Mouse (Mus musculus) limb, embryonic 15.5 days (tissue): ENCODE data around the gene Lamc3. TPM values are rescaled to one million over a fixed set of nuclear protein-coding genes. Genes with fewer than 3 reads are reported as not detected.

ENCODE experiments used
- ATAC-seq: fragments of 200-750 bp; cut with Nextera tagmentation; 2 replicates; pipeline ENCODE4 v1.8.0; 2017; ENCODE audit warnings: low read depth, moderate TSS enrichment; ENCODE audit not compliant: insufficient number of reproducible peaks, low FRiP score, low TSS enrichment
- H3K27ac ChIP-seq: fragments of 300-500 bp; sonication (generic); 2 replicates; pipeline ENCODE4 v1.5.1; 2015; ENCODE audit warnings: moderate library complexity, mild to moderate bottlenecking, inconsistent platforms
- H3K27me3 ChIP-seq: fragments of 300-500 bp; sonication (generic); 2 replicates; pipeline ENCODE4 v1.6.1; 2015; ENCODE audit warnings: inconsistent platforms
- H3K36me3 ChIP-seq: fragments of 300-500 bp; sonication (generic); 2 replicates; pipeline ENCODE4 v1.6.1; 2015; ENCODE audit warnings: inconsistent platforms
- H3K4me1 ChIP-seq: fragments of 300-500 bp; sonication (generic); 2 replicates; pipeline ENCODE4 v1.6.1; 2015; ENCODE audit warnings: inconsistent platforms
- H3K4me2 ChIP-seq: fragments of 300-500 bp; sonication (generic); 2 replicates; pipeline ENCODE4 v1.6.1; 2015; ENCODE audit warnings: mild to moderate bottlenecking, inconsistent platforms
- H3K4me3 ChIP-seq: fragments of 300-500 bp; sonication (generic); 2 replicates; pipeline ENCODE4 v1.5.1; 2015; ENCODE audit warnings: mild to moderate bottlenecking, inconsistent platforms
- H3K9ac ChIP-seq: fragments of 300-500 bp; sonication (generic); 2 replicates; pipeline ENCODE4 v1.6.1; 2015; ENCODE audit warnings: inconsistent platforms
- H3K9me3 ChIP-seq: fragments of 300-500 bp; sonication (generic); 2 replicates; pipeline ENCODE4 v1.6.1; 2016; ENCODE audit warnings: inconsistent platforms
- WGBS: fragments of 180-500 bp; shearing (Covaris S2); methylation state at CpG from one replicate; pipeline ENCODE4 v1.1.7; 2015; 5-methylcytosine and 5-hydroxymethylcytosine counted together
- polyA plus RNA-seq: library from polyadenylated mRNA; unstranded; fragments of >200 nt; fragmentation: Nextera tagmentation; extraction: Ambion mirVana; gene quantifications from 2 replicates; pipeline ENCODE4 v1.2.1, GENCODE M21; 2015

Gene Lamc3
- polyA plus RNA-seq, 1 experiment from 2014 or later = 1.5 TPM

DNA sequence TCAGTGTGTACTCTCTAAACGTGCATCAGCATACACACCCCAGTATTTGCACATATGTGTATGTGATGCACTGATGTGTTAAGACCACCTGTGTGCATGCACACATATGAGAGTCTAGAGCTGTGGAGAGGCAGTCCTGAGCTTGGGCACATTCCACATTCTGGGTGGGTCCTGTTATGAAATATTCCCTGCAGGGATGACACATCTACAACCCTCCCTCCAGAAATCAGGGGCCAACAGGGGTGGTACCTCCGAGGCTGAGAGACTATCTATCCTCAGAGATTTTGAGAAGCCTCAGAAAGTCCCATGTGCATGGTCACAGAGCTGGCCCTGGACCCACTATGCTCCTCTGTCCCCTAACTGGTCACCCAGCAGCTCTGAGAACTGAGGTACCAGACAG is 58.5 kb downstream of the Lamc3 start:
- 70% methylated on average over 2 of the region's 2 CpGs for WGBS
- Histone ChIP-seq H3K27me3 (no peaks in the 10 kb centered on the region), H3K4me3 (no peak overlapping the region), H3K9me3 (no peaks in the 10 kb centered on the region), H3K4me1 (peaks cover 8% of the 10 kb centered on the region), H3K4me2 (no peak overlapping the region), H3K9ac (no peak overlapping the region), H3K36me3 (no peaks in the 10 kb centered on the region), H3K27ac (no peak overlapping the region)
- 0 out of 2 replicates have a peak, but pooled peaks have one; percentile 27 for ATAC-seq

DNA sequence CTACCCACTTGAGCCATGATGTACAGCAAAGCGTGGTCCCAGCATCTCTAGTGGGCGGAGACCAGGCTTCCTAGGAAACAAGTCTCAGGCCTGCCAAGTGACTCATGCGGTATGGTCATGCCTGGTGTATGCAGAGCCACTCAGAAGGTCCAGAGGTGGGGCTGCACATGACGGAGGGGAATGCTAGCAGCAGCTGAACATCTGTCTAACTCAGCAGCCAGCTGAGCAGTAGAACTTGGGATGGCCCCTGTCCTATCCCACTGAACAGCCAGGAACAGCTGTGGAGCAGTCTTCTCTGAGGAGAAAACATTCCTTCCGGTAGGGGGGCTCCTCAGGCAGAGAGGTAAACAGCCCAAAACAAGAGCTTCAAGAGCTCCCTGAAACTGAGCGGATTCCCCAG is 61.3 kb downstream of the Lamc3 start:
- H3K27ac ChIP-seq = no peak overlapping the region
- no peak overlapping the region for H3K9ac ChIP-seq
- no peak overlapping the region for H3K4me3 ChIP-seq
- H3K27me3 ChIP-seq = no peaks in the 10 kb centered on the region
- no peak overlapping the region for H3K4me2 ChIP-seq
- no peak for ATAC-seq
- WGBS = 66% methylated on average over 6 of the region's 6 CpGs
- H3K4me1 ChIP-seq = peaks cover 25% of the 10 kb centered on the region
- 0 out of 2 replicates have a peak, but pooled peaks cover under 1% of the 10 kb centered on the region for H3K36me3 ChIP-seq
- no peaks in the 10 kb centered on the region for H3K9me3 ChIP-seq

DNA sequence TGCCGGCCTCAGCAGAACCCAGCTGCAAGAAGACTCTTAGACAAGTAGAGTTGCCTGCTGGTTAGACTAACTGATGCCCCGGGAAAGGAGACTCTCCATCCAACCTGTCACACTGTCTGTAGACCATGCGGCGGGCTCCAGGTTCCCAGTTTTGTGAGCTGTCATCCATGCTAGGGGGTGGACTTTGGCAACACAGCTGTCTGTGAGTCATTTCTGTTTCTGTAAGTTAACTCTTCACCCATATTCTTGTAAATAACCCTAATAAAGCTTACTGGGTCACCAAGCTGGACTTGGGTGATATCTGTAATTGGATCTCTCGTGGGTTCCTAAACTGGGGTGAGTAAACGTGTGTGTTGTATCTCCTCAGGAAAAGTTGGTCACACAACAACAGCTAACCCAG is 61.7 kb downstream of the Lamc3 start:
- Histone ChIP-seq H3K4me3 (no peak overlapping the region), H3K9me3 (no peaks in the 10 kb centered on the region), H3K36me3 (0 out of 2 replicates have a peak, but pooled peaks cover 4% of the 10 kb centered on the region), H3K9ac (no peak overlapping the region), H3K27ac (no peak overlapping the region), H3K4me1 (peaks cover 25% of the 10 kb centered on the region), H3K27me3 (no peaks in the 10 kb centered on the region), H3K4me2 (no peak overlapping the region)
- no peak for ATAC-seq
- WGBS = 71% methylated on average over 6 of the region's 6 CpGs

DNA sequence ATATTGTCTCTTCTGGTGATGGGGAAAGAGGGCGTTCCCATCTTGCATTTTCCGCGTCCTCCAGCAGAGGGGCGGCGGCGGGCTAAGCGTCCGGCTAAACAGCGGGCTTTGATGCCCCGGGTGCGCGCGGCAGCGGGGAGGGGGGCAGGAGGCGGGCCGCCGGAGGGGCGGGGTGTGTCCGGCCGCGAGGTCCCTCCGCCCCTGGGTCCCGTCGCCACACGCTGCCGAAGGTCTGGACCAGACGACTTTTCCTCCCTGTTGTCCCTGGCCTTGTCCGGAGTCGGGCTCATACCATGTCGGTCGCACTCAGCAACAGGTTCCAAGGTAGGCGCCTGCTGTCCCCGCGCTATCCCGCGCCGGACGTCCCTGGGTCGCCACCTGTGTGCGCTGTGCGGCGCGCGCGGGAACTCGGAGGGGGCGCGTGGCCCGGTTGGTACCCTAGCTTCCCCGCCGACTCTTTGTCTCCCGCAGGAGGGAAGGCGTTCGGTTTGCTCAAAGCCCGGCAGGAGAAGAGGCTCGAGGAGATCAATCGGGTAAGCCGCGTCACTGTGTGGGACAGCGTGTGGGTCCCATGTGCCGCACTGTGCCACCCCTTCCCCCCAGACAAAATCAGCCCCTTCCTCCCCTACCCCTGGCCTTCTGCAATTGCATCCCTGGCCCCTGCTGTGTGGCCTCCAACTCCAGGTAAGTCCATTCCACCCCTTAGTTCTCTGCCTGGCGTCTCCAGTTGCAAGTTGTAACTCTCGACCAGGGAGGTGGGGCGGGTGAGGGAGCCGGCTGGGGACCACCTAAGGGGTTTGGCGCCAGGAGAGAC is 63.2 kb downstream of the Lamc3 start, which contains the start of gene Aif1l:
Gene Aif1l (plus strand): TSS at position 82 of the 814 bp plus-strand sequence.
- Histone ChIP-seq H3K9me3 (no peaks in the 10 kb centered on the region), H3K27me3 (no peaks in the 10 kb centered on the region), H3K4me2 (peak within 1 kb of the TSS; percentile 96), H3K9ac (peak within 1 kb of the TSS; percentile 55), H3K4me3 (peak within 1 kb of the TSS; percentile 61), H3K4me1 (peaks cover 25% of the 10 kb centered on the region), H3K27ac (no peak within 1 kb of the TSS), H3K36me3 (0 out of 2 replicates have a peak, but pooled peaks cover 12% of the 10 kb centered on the region)
- no peak for ATAC-seq
- under 1% methylated on average over 66 of the region's 66 CpGs for WGBS

DNA sequence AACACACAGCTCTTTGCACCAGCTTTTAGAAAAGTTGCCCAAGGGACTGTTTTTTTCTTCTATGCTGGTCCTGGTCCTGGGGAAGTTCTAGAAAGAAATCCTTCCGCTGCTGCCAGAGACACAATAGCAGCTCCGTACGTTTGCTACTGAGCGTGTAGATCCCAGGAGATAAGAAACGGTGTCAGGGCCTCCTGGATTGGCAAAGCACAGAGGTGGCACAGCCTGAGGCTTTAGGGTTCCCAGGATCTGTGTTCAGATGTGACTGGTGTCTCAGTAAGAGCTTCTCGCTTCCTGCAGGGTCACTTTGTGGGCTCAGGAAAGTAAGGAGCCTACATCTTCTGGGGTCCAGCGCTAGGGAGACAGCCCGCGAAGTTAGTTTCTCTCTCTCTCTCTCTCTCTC is 63.9 kb downstream of the Lamc3 start:
- peak overlapping the region; percentile 55; the same call in 1 of the 2 replicates for H3K9ac ChIP-seq
- peak overlapping the region; percentile 61 for H3K4me3 ChIP-seq

DNA sequence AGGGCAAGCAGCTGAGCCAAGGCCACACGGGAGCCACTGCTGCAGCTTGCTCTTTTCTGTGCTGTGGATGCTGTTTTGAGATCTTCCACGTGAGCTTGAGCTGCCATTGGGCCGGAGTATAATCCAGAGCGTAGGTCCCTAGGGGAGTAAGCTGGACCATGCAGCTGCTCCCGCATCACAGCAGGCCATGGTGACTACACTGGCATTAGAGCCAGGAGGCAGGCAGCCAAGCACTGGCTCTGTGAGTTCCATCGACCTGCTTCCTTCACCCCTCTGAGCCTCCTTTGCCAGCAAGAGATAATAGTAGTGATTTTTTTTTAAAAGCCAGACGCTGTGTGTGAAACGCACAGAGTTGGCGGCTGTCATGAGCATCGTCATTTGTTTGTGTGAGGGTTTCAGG is 65.1 kb downstream of the Lamc3 start:
- H3K4me2 ChIP-seq = no peak overlapping the region
- no peaks in the 10 kb centered on the region for H3K9me3 ChIP-seq
- H3K36me3 ChIP-seq = 0 out of 2 replicates have a peak, but pooled peaks cover 12% of the 10 kb centered on the region
- H3K9ac ChIP-seq = no peak overlapping the region
- peaks cover 25% of the 10 kb centered on the region for H3K4me1 ChIP-seq
- H3K4me3 ChIP-seq = no peak overlapping the region
- no peak for ATAC-seq
- 85% methylated on average over 10 of the region's 10 CpGs for WGBS
- no peaks in the 10 kb centered on the region for H3K27me3 ChIP-seq
- no peak overlapping the region for H3K27ac ChIP-seq

More for the DNA sequence above, 63.9 kb downstream of the Lamc3 start:
- Histone ChIP-seq H3K9me3 (no peaks in the 10 kb centered on the region), H3K27ac (no peak overlapping the region), H3K27me3 (no peaks in the 10 kb centered on the region), H3K36me3 (0 out of 2 replicates have a peak, but pooled peaks cover 12% of the 10 kb centered on the region), H3K4me2 (peak overlapping the region; percentile 96), H3K4me1 (peaks cover 25% of the 10 kb centered on the region)
- ATAC-seq = no peak
- 21% methylated on average over 9 of the region's 9 CpGs for WGBS

DNA sequence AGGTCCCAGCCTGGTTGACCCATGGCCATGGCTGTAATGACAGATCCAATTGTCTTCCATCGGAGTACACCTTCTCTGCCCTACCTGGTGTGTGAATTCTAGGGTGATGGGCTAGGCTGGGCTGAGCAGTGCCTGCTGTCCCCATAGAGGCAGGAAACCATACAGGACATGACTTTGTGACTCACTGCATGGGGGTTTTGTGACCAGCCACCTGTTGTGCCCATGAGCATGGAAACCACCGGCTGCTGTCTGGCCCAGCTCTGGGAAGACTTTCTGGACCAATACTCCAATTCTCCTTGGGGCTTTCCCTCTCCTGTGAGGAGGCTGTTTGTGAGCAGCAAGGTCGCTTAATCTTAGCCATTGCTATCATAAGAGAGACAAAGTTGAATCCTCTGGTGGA is 65.6 kb downstream of the Lamc3 start:
- ATAC-seq = no peak
- peaks cover 25% of the 10 kb centered on the region for H3K4me1 ChIP-seq
- no peak overlapping the region for H3K9ac ChIP-seq
- no peaks in the 10 kb centered on the region for H3K27me3 ChIP-seq
- WGBS = 77% methylated on average over 3 of the region's 3 CpGs
- H3K9me3 ChIP-seq = no peaks in the 10 kb centered on the region
- H3K4me3 ChIP-seq = no peak overlapping the region
- no peak overlapping the region for H3K27ac ChIP-seq
- H3K36me3 ChIP-seq = 0 out of 2 replicates have a peak, but pooled peaks cover 12% of the 10 kb centered on the region
- no peak overlapping the region for H3K4me2 ChIP-seq

DNA sequence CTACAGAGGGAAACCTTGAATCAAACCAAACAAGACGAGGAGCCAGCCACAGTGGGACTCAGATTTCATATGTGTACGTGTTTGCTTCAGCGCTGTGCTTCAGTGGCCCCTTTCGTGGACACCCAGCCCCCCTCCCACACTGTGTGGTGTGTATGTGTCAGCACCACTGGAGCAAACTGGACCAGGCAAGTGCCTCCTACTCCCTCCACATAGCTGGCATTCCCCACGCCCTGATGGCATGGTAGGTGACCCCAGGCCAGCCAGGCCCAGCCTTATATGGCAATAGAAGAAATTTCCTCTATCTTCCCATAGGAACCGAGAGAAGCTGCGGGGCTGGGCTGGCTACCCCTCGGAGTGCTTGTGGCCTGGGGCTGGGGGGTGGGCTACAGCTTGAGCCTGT is 66.6 kb downstream of the Lamc3 start:
- H3K27me3 ChIP-seq = no peaks in the 10 kb centered on the region
- no peak overlapping the region for H3K4me2 ChIP-seq
- no peak overlapping the region for H3K9ac ChIP-seq
- peaks cover 25% of the 10 kb centered on the region for H3K4me1 ChIP-seq
- ATAC-seq = no peak
- no peak overlapping the region for H3K27ac ChIP-seq
- 0 out of 2 replicates have a peak, but pooled peaks cover 12% of the 10 kb centered on the region for H3K36me3 ChIP-seq
- H3K9me3 ChIP-seq = no peaks in the 10 kb centered on the region
- no peak overlapping the region for H3K4me3 ChIP-seq
- 78% methylated on average over 8 of the region's 8 CpGs for WGBS

DNA sequence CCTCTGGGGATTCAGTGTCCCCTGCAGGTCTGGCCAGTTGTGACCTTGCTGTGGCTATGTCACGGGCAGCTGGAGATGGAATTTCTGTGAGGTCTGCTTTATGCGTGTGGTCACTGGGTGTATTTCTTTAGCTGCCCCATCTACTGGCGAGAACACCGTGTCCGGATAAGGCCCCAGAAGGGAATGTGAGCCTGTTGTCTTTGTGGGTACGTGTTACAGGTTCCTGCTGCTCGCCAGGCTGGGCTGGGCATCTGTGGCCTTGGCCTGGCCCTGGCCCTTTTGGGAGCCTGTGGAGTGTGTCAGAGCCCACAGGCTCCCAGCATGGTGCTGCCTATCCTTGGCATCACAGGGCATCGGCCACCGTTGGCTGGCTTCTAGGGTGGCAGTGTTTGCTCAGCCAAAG is 67.7 kb downstream of the Lamc3 start:
- Histone ChIP-seq H3K27me3 (no peaks in the 10 kb centered on the region), H3K4me1 (peaks cover 24% of the 10 kb centered on the region), H3K4me2 (no peak overlapping the region), H3K9me3 (no peaks in the 10 kb centered on the region), H3K27ac (no peak overlapping the region), H3K4me3 (no peak overlapping the region), H3K9ac (no peak overlapping the region), H3K36me3 (0 out of 2 replicates have a peak, but pooled peaks cover 12% of the 10 kb centered on the region)
- WGBS = 90% methylated on average over 9 of the region's 9 CpGs
- ATAC-seq = no peak

DNA sequence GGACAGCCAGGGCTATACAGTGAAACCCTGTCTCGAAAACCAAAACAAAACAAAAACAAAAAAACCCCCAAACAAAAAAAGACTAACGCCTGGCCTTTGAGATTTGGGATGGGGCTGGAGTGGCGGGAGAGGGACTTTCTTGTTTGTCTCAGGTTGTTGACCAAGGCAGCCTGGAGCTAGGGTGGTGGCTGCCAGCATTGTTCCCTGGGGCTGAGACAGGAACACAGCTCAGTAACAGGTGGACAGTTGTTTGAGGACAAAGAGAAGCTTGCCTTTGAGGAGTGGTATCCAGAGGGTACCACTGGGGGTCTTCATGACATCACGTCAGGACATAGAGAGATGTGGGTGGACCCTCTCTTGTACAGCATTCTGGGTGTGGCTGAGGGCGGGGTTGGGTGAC is 68.6 kb downstream of the Lamc3 start:
- no peak overlapping the region for H3K9ac ChIP-seq
- ATAC-seq = no peak
- peaks cover 16% of the 10 kb centered on the region for H3K4me1 ChIP-seq
- 85% methylated on average over 5 of the region's 5 CpGs for WGBS
- H3K4me3 ChIP-seq = no peak overlapping the region
- no peak overlapping the region for H3K4me2 ChIP-seq
- H3K9me3 ChIP-seq = no peaks in the 10 kb centered on the region
- no peaks in the 10 kb centered on the region for H3K27me3 ChIP-seq
- no peak overlapping the region for H3K27ac ChIP-seq
- 0 out of 2 replicates have a peak, but pooled peaks cover 12% of the 10 kb centered on the region for H3K36me3 ChIP-seq

DNA sequence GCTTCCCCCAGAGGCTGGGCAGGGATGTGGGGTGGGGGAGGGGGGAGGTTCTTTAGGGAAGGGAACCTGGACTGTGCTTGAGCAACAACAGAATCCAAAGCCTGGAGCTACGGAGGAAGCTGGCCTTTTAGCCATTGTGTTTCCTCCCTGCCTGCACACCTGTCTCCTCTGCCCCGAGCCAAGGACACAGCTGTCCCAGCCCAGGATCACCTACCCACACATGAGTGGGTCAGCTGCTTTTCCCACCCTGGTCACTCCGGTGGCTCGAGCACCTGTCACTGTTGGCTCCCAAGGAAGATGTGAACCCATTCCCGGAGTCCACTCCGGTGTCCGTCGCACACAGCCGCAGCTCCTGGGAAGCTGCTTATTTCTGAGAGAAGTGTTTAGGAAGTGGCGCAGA is 70.1 kb downstream of the Lamc3 start:
- Histone ChIP-seq H3K9ac (no peak overlapping the region), H3K27me3 (no peaks in the 10 kb centered on the region), H3K27ac (no peak overlapping the region), H3K4me1 (peaks cover 2% of the 10 kb centered on the region; the same call in 1 of the 2 replicates), H3K36me3 (peaks cover 17% of the 10 kb centered on the region; the same call in 1 of the 2 replicates), H3K9me3 (no peaks in the 10 kb centered on the region), H3K4me3 (no peak overlapping the region), H3K4me2 (no peak overlapping the region)
- 89% methylated on average over 10 of the region's 10 CpGs for WGBS
- ATAC-seq = no peak

DNA sequence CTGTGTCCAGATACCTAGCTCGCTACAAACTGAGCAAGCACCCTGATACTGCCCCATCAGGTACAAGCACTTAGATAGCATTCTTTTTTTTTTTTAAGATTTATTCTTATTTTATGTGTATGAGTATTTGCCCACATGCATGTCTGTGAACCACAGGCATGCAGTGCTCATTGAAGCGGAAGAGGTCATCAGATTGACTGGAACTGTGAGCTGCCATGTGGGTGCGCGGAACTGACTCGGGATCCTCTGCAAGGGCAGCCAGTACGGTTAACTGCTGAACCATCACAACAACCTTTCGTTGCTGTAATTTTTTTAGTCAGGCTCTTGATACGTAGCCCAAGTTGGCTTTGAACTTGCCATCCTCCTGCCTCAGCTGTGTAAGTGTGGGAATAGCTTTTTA is 73.9 kb downstream of the Lamc3 start:
- peak overlapping the region; percentile 85 for H3K27ac ChIP-seq
- WGBS = 94% methylated on average over 8 of the region's 8 CpGs

More for the DNA sequence above, 73.9 kb downstream of the Lamc3 start:
- Histone ChIP-seq H3K4me1 (peaks cover 11% of the 10 kb centered on the region), H3K9ac (no peak overlapping the region), H3K4me2 (no peak overlapping the region), H3K4me3 (no peak overlapping the region), H3K36me3 (peaks cover 5% of the 10 kb centered on the region; the same call in 1 of the 2 replicates), H3K9me3 (no peaks in the 10 kb centered on the region), H3K27me3 (no peaks in the 10 kb centered on the region)
- no peak for ATAC-seq
